Mouse (Mus musculus) thymus, adult 2 months (tissue): ENCODE measurements around the gene Ttc36.

ENCODE experiments used
- CTCF ChIP-seq: fragments of 200-500 bp; IDR thresholded peaks from 2 replicates; pipeline ENCODE4 v1.5.1; 2012; ENCODE audit warnings: mild to moderate bottlenecking, control low read depth, low read length, moderate library complexity, borderline replicate concordance; ENCODE audit not compliant: control insufficient read depth, poor library complexity, insufficient read depth; ENCODE audit errors: extremely low read depth
- POLR2A ChIP-seq: fragments of 200-500 bp; IDR thresholded peaks from 2 replicates; pipeline ENCODE4 v1.6.1; 2012; ENCODE audit warnings: mild to moderate bottlenecking, low read length, control low read depth, moderate library complexity; ENCODE audit not compliant: control insufficient read depth, poor library complexity, insufficient read depth; ENCODE audit errors: extremely low read depth

GRCm38 (mm10) chr9:44826660-44827059, 23.8 kb upstream of the Ttc36 start:
- TF ChIP-seq POLR2A: no peak
- TF ChIP-seq CTCF: no peak
